Mouse (Mus musculus) intestine, embryonic 16.5 days (tissue): ENCODE results near the gene Zfp239. TPM values are rescaled to one million over a fixed set of nuclear protein-coding genes. Genes with fewer than 3 reads are reported as not detected.

Experiments
- ATAC-seq: fragments of 200-750 bp; cut with Nextera tagmentation; 2 replicates; pipeline ENCODE4 v1.8.0; 2017; ENCODE audit warnings: moderate TSS enrichment, moderate library complexity
- H3K27ac ChIP-seq: fragments of 300-500 bp; sonication (generic); 2 replicates; pipeline ENCODE4 v1.5.1; 2014; ENCODE audit warnings: mild to moderate bottlenecking, low read length
- H3K27me3 ChIP-seq: fragments of 300-500 bp; sonication (generic); replicated peaks from 2 replicates; pipeline ENCODE4 v1.6.1; 2014; ENCODE audit warnings: low read length, control low read depth, mixed read lengths; ENCODE audit not compliant: control insufficient read depth, insufficient read depth
- H3K36me3 ChIP-seq: fragments of 300-500 bp; sonication (generic); 2 replicates; pipeline ENCODE4 v1.6.1; 2014; ENCODE audit warnings: low read length, control low read depth; ENCODE audit not compliant: control insufficient read depth, insufficient read depth
- H3K4me1 ChIP-seq: fragments of 300-500 bp; sonication (generic); 2 replicates; pipeline ENCODE4 v1.6.1; 2014; ENCODE audit warnings: low read length, control low read depth, mixed read lengths; ENCODE audit not compliant: control insufficient read depth, insufficient read depth
- H3K4me2 ChIP-seq: fragments of 300-500 bp; sonication (generic); 2 replicates; pipeline ENCODE4 v1.6.1; 2014; ENCODE audit warnings: low read depth, low read length, control low read depth
- H3K4me3 ChIP-seq: fragments of 300-500 bp; sonication (generic); 2 replicates; pipeline ENCODE4 v1.5.1; 2014; ENCODE audit warnings: mild to moderate bottlenecking, low read length
- H3K9ac ChIP-seq: fragments of 300-500 bp; sonication (generic); 2 replicates; pipeline ENCODE4 v1.6.1; 2014; ENCODE audit warnings: low read depth, low read length
- H3K9me3 ChIP-seq: fragments of 300-500 bp; sonication (generic); 2 replicates; pipeline ENCODE4 v1.6.1; 2016; ENCODE audit warnings: low read length, control low read depth; ENCODE audit not compliant: control insufficient read depth
- WGBS: fragments of 180-500 bp; shearing (Covaris S2); extraction: QIAGEN DNeasy Blood & Tissue Kit; methylation state at CpG from one replicate; pipeline ENCODE4 v1.1.7; 2014; 5-methylcytosine and 5-hydroxymethylcytosine counted together
- polyA plus RNA-seq: library from polyadenylated mRNA; unstranded; fragments of >200 nt; fragmentation: Nextera tagmentation; extraction: Ambion mirVana; gene quantifications from 2 replicates; pipeline ENCODE4 v1.2.1, GENCODE M21; 2015

Gene Zfp239
- polyA plus RNA-seq, 1 experiment from 2014 or later: 5.4 TPM

- H3K4me3 ChIP-seq: no peak overlapping the region
- H3K27me3 ChIP-seq: no peaks in the 10 kb centered on the region
- peak overlapping the region; percentile 1; the same call in 1 of the 2 replicates for H3K9ac ChIP-seq
- peaks cover 5% of the 10 kb centered on the region; the same call in 1 of the 2 replicates for H3K4me1 ChIP-seq
- 75% methylated on average over 2 of the region's 2 CpGs for WGBS
- no peaks in the 10 kb centered on the region for H3K9me3 ChIP-seq
- no peaks in the 10 kb centered on the region for H3K36me3 ChIP-seq
- no peak overlapping the region for H3K27ac ChIP-seq
- H3K4me2 ChIP-seq: no peak overlapping the region
- peak; percentile 43; the same call in 1 of the 2 replicates for ATAC-seq
Observed at GRCm38 (mm10) chr6:117888642-117889096, 26.8 kb downstream of the Zfp239 start.

GRCm38 (mm10) chr6:117890257-117890656 lies 28.4 kb downstream of the Zfp239 start:
- H3K27ac ChIP-seq: no peak overlapping the region
- WGBS: 84% methylated on average over 6 of the region's 6 CpGs
- H3K27me3 ChIP-seq: no peaks in the 10 kb centered on the region
- H3K4me3 ChIP-seq: no peak overlapping the region
- H3K9me3 ChIP-seq: no peaks in the 10 kb centered on the region
- no peak overlapping the region for H3K4me2 ChIP-seq
- no peak overlapping the region for H3K9ac ChIP-seq
- peaks cover 5% of the 10 kb centered on the region; the same call in 1 of the 2 replicates for H3K4me1 ChIP-seq
- ATAC-seq: no peak
- no peaks in the 10 kb centered on the region for H3K36me3 ChIP-seq

- 44% methylated on average over 14 of the region's 14 CpGs for WGBS
- H3K4me1 ChIP-seq: peaks cover 5% of the 10 kb centered on the region; the same call in 1 of the 2 replicates
- no peak overlapping the region for H3K27ac ChIP-seq
- H3K4me3 ChIP-seq: peak overlapping the region; percentile 22; the same call in 1 of the 2 replicates
- 0 out of 2 replicates have a peak overlapping the region, but pooled peaks have one; percentile 38 for H3K4me2 ChIP-seq
- peak overlapping the region; percentile 38; the same call in 1 of the 2 replicates for H3K9ac ChIP-seq
- H3K36me3 ChIP-seq: no peaks in the 10 kb centered on the region
- H3K27me3 ChIP-seq: no peaks in the 10 kb centered on the region
- peak; percentile 73 for ATAC-seq
- H3K9me3 ChIP-seq: no peaks in the 10 kb centered on the region
Observed at GRCm38 (mm10) chr6:117891369-117892160, 29.7 kb downstream of the Zfp239 start.

- ATAC-seq: no peak
- no peak overlapping the region for H3K4me2 ChIP-seq
- no peak overlapping the region for H3K4me3 ChIP-seq
- no peaks in the 10 kb centered on the region for H3K27me3 ChIP-seq
- H3K36me3 ChIP-seq: no peaks in the 10 kb centered on the region
- H3K9ac ChIP-seq: no peak overlapping the region
- H3K27ac ChIP-seq: no peak overlapping the region
- 71% methylated on average over 3 of the region's 3 CpGs for WGBS
- H3K9me3 ChIP-seq: no peaks in the 10 kb centered on the region
- peaks cover 5% of the 10 kb centered on the region; the same call in 1 of the 2 replicates for H3K4me1 ChIP-seq
Observed at GRCm38 (mm10) chr6:117892386-117892785, 30.5 kb downstream of the Zfp239 start.

- Histone ChIP-seq H3K36me3 (no peaks in the 10 kb centered on the region), H3K27me3 (no peaks in the 10 kb centered on the region), H3K4me1 (peaks cover 5% of the 10 kb centered on the region; the same call in 1 of the 2 replicates), H3K4me3 (no peak overlapping the region), H3K9me3 (no peaks in the 10 kb centered on the region), H3K4me2 (no peak overlapping the region), H3K9ac (no peak overlapping the region), H3K27ac (no peak overlapping the region)
- WGBS: 79% methylated on average over 2 of the region's 2 CpGs
- ATAC-seq: no peak
Observed at GRCm38 (mm10) chr6:117893435-117893834, 31.5 kb downstream of the Zfp239 start.

- H3K4me1 ChIP-seq: no peaks in the 10 kb centered on the region
- H3K27ac ChIP-seq: no peak overlapping the region
- H3K9ac ChIP-seq: no peak overlapping the region
- no peak overlapping the region for H3K4me3 ChIP-seq
- WGBS: 61% methylated on average over 5 of the region's 5 CpGs
- no peaks in the 10 kb centered on the region for H3K27me3 ChIP-seq
- no peaks in the 10 kb centered on the region for H3K36me3 ChIP-seq
- ATAC-seq: 0 out of 2 replicates have a peak, but pooled peaks have one; percentile 44
- H3K4me2 ChIP-seq: no peak overlapping the region
- no peaks in the 10 kb centered on the region for H3K9me3 ChIP-seq
Observed at GRCm38 (mm10) chr6:117897800-117898199, 35.9 kb downstream of the Zfp239 start.

GRCm38 (mm10) chr6:117900126-117901080 lies 38.5 kb downstream of the Zfp239 start, which contains the start of gene Hnrnpf:
Hnrnpf (plus strand) TSS chr6:117900324.
- no peak within 1 kb of the TSS for H3K4me2 ChIP-seq
- no peak within 1 kb of the TSS for H3K27ac ChIP-seq
- no peaks in the 10 kb centered on the region for H3K4me1 ChIP-seq
- 74% methylated on average over 17 of the region's 17 CpGs for WGBS
- no peaks in the 10 kb centered on the region for H3K27me3 ChIP-seq
- no peaks in the 10 kb centered on the region for H3K9me3 ChIP-seq
- no peaks in the 10 kb centered on the region for H3K36me3 ChIP-seq
- ATAC-seq: no peak
- no peak within 1 kb of the TSS for H3K4me3 ChIP-seq
- H3K9ac ChIP-seq: no peak within 1 kb of the TSS

GRCm38 (mm10) chr6:117901510-117902402 lies 39.9 kb downstream of the Zfp239 start:
- Histone ChIP-seq H3K36me3 (no peaks in the 10 kb centered on the region), H3K9ac (no peak overlapping the region)
- 70% methylated on average over 9 of the region's 9 CpGs for WGBS

More at GRCm38 (mm10) chr6:117901510-117902402, 39.9 kb downstream of the Zfp239 start:
- Histone ChIP-seq H3K4me2 (no peak overlapping the region), H3K4me3 (no peak overlapping the region), H3K27me3 (no peaks in the 10 kb centered on the region), H3K4me1 (no peaks in the 10 kb centered on the region), H3K9me3 (no peaks in the 10 kb centered on the region), H3K27ac (no peak overlapping the region)
- no peak for ATAC-seq
